Mouse (Mus musculus): ENCODE measurements around the gene Wdr24.

DNA sequence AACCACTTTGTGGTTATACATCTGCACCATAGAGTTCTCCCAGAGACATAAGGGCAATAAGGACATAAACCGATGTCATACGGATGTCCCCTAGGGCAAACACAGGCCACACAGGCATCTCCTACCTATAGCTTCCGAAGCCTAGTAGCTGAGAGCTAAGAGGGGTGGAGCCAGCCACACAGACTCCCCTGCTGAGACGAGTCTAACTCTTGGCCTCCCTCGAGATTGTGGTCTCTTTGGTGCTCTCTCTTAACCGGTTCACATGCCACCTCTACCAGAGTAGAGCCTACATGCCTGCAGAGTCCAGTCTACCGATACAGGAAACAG, 44.0 kb downstream of the Wdr24 start:
- TF ChIP-seq TAL1 (IDR thresholded peaks at IDR 0.05; ENCODE audit: low read length) (no peak), GATA1 (IDR thresholded peaks at IDR 0.05; ENCODE audit: low read length) (no peak)
